Mouse (Mus musculus) ovary, adult 10 weeks (tissue): ENCODE data around the gene Herc4. TPM values are rescaled to one million over a fixed set of nuclear protein-coding genes. Genes with fewer than 3 reads are reported as not detected.

Experiments
- polyA plus RNA-seq: library from polyadenylated mRNA; stranded (reverse); fragments of 350-450 nt; fragmentation: Illumina TruSeq; extraction: RNeasy Lipid Tissue Mini Kit (QIAGEN cat#74804); gene quantifications from one replicate; pipeline ENCODE4 v1.2.3, GENCODE M21; 2014

Gene Herc4
- polyA plus RNA-seq, result 228 TPM

GRCm38 (mm10) chr10:63243493-63244054 lies at the start of gene Herc4:
TSS of gene Herc4 (plus strand) at chr10:63243810.

GRCm38 (mm10) chr10:63203728-63204127 lies 39.9 kb upstream of the Herc4 start, which contains the start of gene Mypn:
TSS of gene Mypn (minus strand) at chr10:63203952.

Other genes starting within 250 kb of the Herc4 start
- 111 TPM for gene Hnrnph3, start 219.6 kb upstream of the Herc4 start, polyA plus RNA-seq
- 1.3 TPM for gene Pbld2, start 219.5 kb upstream of the Herc4 start, polyA plus RNA-seq
- 0.43 TPM for gene Pbld1, start 183.6 kb upstream of the Herc4 start, polyA plus RNA-seq
- gene Atoh7, start 144.2 kb upstream of the Herc4 start, polyA plus RNA-seq, result not detected
- not detected for gene Mypn, start 39.9 kb upstream of the Herc4 start, polyA plus RNA-seq
- 147 TPM for gene Sirt1, start 137.9 kb downstream of the Herc4 start, polyA plus RNA-seq
- 4.1 TPM for gene Dnajc12, start 138.6 kb downstream of the Herc4 start, polyA plus RNA-seq
- gene Gm7075, start 178.0 kb downstream of the Herc4 start, polyA plus RNA-seq, result not detected
- 2.6 TPM for gene Ctnna3, start 186.3 kb downstream of the Herc4 start, polyA plus RNA-seq